ENCODE assay signal across 26 mouse cellular contexts in the genomic region with DNA sequence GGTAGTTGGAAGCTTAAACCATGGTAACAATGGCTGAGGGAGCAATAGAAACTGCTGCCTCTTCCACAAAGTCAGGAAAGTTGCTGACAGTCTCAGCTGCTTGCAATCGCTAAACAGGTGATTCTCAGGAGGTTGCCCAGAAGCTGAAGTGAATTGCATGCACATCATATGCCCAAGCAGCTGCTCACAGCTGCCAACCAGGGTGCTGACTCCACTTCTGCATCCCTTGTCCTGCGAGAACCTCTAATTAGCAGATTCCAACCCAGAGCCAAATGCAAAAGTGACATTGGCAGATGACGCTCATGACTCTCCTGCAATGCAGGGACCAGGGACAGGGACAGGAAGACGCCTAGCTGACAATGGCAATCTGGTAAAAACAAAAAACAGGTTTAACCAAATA.
DNase-seq lines count a peak whose midpoint lies in the region; ATAC-seq and TF ChIP-seq lines count a peak whose summit lies in the region.
"Had no signal": no experiment of that assay in that cellular context is flagged by ENCODE, and none has a peak within 500 bp of the region (broad histone marks: within the 10 kb centered on the region; RNA-seq: fewer than 3 reads in every experiment).

No protein-coding gene starts in this region.

- peak; percentile 94 for DNase-seq in heart, adult 11 months
- DNase-seq in heart, postnatal 14 days: no peak
- no peak for DNase-seq in hindbrain, embryonic 10.5 days (ENCODE audit: low spot score)
- peak; percentile 12 for DNase-seq in midbrain, postnatal 0 days (ENCODE audit: low spot score)
- DNase-seq in cerebellum, adult 9-10 months: no peak
- DNase-seq: adrenal gland, postnatal 10 days; adrenal gland, postnatal 36 days; B cell, adult 2 months; cerebellum, adult 11-12 months; cerebellum, adult 8-10 months; cerebellum, postnatal 14 days; gastrocnemius, postnatal 25 days; kidney, adult 18-20 months had no signal

- no peaks in the 10 kb centered on the region for H3K36me3 ChIP-seq in hindbrain, embryonic 16.5 days (ENCODE audit: control insufficient read depth, insufficient read depth, low read length)
- H3K36me3 ChIP-seq in hindbrain, embryonic 10.5 days: no peaks in the 10 kb centered on the region
- no peaks in the 10 kb centered on the region for H3K36me3 ChIP-seq in midbrain, postnatal 0 days (ENCODE audit: insufficient read depth, low read length)
- no peaks in the 10 kb centered on the region for H3K36me3 ChIP-seq in midbrain, embryonic 15.5 days (replicated peaks)
- H3K36me3 ChIP-seq: embryonic facial prominence, embryonic 12.5 days; forebrain, embryonic 12.5 days; forebrain, embryonic 15.5 days; G1E had no signal

- H3K4me1 ChIP-seq in hindbrain, embryonic 16.5 days (ENCODE audit: control insufficient read depth, insufficient read depth, low read depth, low read length): peaks cover 4% of the 10 kb centered on the region; the same call in 1 of the 2 replicates
- H3K4me1 ChIP-seq in hindbrain, embryonic 10.5 days (replicated peaks): 0 out of 2 replicates have a peak, but pooled peaks cover 3% of the 10 kb centered on the region
- peaks cover 7% of the 10 kb centered on the region for H3K4me1 ChIP-seq in midbrain, postnatal 0 days (ENCODE audit: insufficient read depth, low read length)
- 0 out of 2 replicates have a peak, but pooled peaks cover 3% of the 10 kb centered on the region for H3K4me1 ChIP-seq in midbrain, embryonic 15.5 days
- H3K4me1 ChIP-seq: forebrain, embryonic 15.5 days had no signal

- no peaks in the 10 kb centered on the region for H3K27me3 ChIP-seq in hindbrain, embryonic 16.5 days (replicated peaks; ENCODE audit: control insufficient read depth, insufficient read depth, low read length)
- H3K27me3 ChIP-seq in hindbrain, embryonic 10.5 days (ENCODE audit: insufficient read depth, poor library complexity, severe bottlenecking): no peaks in the 10 kb centered on the region
- H3K27me3 ChIP-seq in midbrain, postnatal 0 days (ENCODE audit: insufficient read depth, low read length): no peaks in the 10 kb centered on the region
- H3K27me3 ChIP-seq in midbrain, embryonic 15.5 days (replicated peaks): no peaks in the 10 kb centered on the region
- H3K27me3 ChIP-seq: CH12.LX; embryonic facial prominence, embryonic 12.5 days; forebrain, embryonic 12.5 days; forebrain, embryonic 15.5 days had no signal

- no peak overlapping the region for H3K27ac ChIP-seq in hindbrain, embryonic 16.5 days (ENCODE audit: low read depth, low read length)
- no peak overlapping the region for H3K27ac ChIP-seq in hindbrain, embryonic 10.5 days
- H3K27ac ChIP-seq in midbrain, postnatal 0 days (ENCODE audit: low read depth, low read length): no peak overlapping the region
- H3K27ac ChIP-seq in midbrain, embryonic 15.5 days: no peak overlapping the region
- H3K27ac ChIP-seq: embryonic facial prominence, embryonic 12.5 days; forebrain, embryonic 12.5 days; forebrain, embryonic 15.5 days; hindbrain, embryonic 14.5 days had no signal

- H3K4me3 ChIP-seq in hindbrain, embryonic 16.5 days (ENCODE audit: low read length): no peak overlapping the region
- H3K4me3 ChIP-seq in hindbrain, embryonic 10.5 days: no peak overlapping the region
- H3K4me3 ChIP-seq in midbrain, postnatal 0 days (ENCODE audit: low read depth, low read length): no peak overlapping the region
- H3K4me3 ChIP-seq in midbrain, embryonic 15.5 days: no peak overlapping the region
- H3K4me3 ChIP-seq: embryonic facial prominence, embryonic 12.5 days; erythroblast, embryonic 14.5 days; forebrain, embryonic 12.5 days; forebrain, embryonic 15.5 days had no signal

- no peak overlapping the region for H3K9ac ChIP-seq in hindbrain, embryonic 16.5 days (ENCODE audit: low read depth, low read length)
- H3K9ac ChIP-seq in midbrain, postnatal 0 days (replicated peaks; ENCODE audit: low read length, poor library complexity, severe bottlenecking): no peak overlapping the region
- no peak overlapping the region for H3K9ac ChIP-seq in midbrain, embryonic 15.5 days
- H3K9ac ChIP-seq: embryonic facial prominence, embryonic 12.5 days; forebrain, embryonic 12.5 days; forebrain, embryonic 15.5 days; hindbrain, embryonic 14.5 days had no signal

- intact Hi-C loops in heart, postnatal 14 days (cut with DNase I): loop anchor here (5.0 kb wide), 1 partner anchor 75 kb away; no protein-coding TSS in a partner anchor

- WGBS in hindbrain, embryonic 16.5 days: 63% methylated on average over 4 of the region's 4 CpGs
- WGBS in hindbrain, embryonic 10.5 days: 84% methylated on average over 4 of the region's 4 CpGs
- 65% methylated on average over 4 of the region's 4 CpGs for WGBS in midbrain, postnatal 0 days
- WGBS in midbrain, embryonic 15.5 days: 72% methylated on average over 4 of the region's 4 CpGs

- H3K4me2 ChIP-seq in hindbrain, embryonic 16.5 days (ENCODE audit: low read length): no peak overlapping the region
- no peak overlapping the region for H3K4me2 ChIP-seq in midbrain, postnatal 0 days (ENCODE audit: low read depth, low read length, poor library complexity, severe bottlenecking)
- H3K4me2 ChIP-seq in midbrain, embryonic 15.5 days: no peak overlapping the region
- H3K4me2 ChIP-seq: embryonic facial prominence, embryonic 12.5 days; forebrain, embryonic 12.5 days; forebrain, embryonic 15.5 days; heart, embryonic 11.5 days; hindbrain, embryonic 14.5 days had no signal

- peak; percentile 54; the same call in 1 of the 2 replicates for ATAC-seq in hindbrain, embryonic 16.5 days
- no peak for ATAC-seq in midbrain, postnatal 0 days (ENCODE audit: low FRiP score)
- ATAC-seq in midbrain, embryonic 15.5 days (replicated peaks): no peak
- ATAC-seq: forebrain, embryonic 15.5 days; inflammation-experienced regulatory T-cells, adult 6 months; intestine, embryonic 16.5 days; Patski had no signal

- no peak for TF ChIP-seq CTCF in midbrain, postnatal 0 days (IDR thresholded peaks at IDR 0.05)

- H3K9me3 ChIP-seq in hindbrain, embryonic 16.5 days (ENCODE audit: control insufficient read depth, low read length): no peaks in the 10 kb centered on the region
- no peaks in the 10 kb centered on the region for H3K9me3 ChIP-seq in hindbrain, embryonic 10.5 days
- H3K9me3 ChIP-seq in midbrain, postnatal 0 days (ENCODE audit: low read length): no peaks in the 10 kb centered on the region
- H3K9me3 ChIP-seq in midbrain, embryonic 15.5 days: no peaks in the 10 kb centered on the region
- H3K9me3 ChIP-seq: embryonic facial prominence, embryonic 12.5 days; forebrain, embryonic 12.5 days; forebrain, embryonic 15.5 days; G1E had no signal

Comparison
In these comparisons a context has a peak if more than half of its experiments do, and no peak if none do; other contexts are left out.
1. DNase-seq: peak in heart, adult 11 months (single experiment) and midbrain, postnatal 0 days (single experiment); none in heart, postnatal 14 days (0 of 2), hindbrain, embryonic 10.5 days (single experiment) and cerebellum, adult 9-10 months (single experiment).